Mouse (Mus musculus) midbrain, embryonic 16.5 days (tissue): ENCODE results near the gene Dpp8. TPM values are rescaled to one million over a fixed set of nuclear protein-coding genes. Genes with fewer than 3 reads are reported as not detected.

Source experiments
- ATAC-seq: fragments of 200-750 bp; cut with Nextera tagmentation; 2 replicates; pipeline ENCODE4 v1.8.0; 2017; ENCODE audit warnings: moderate TSS enrichment
- H3K27ac ChIP-seq: fragments of 300-500 bp; sonication (generic); 2 replicates; pipeline ENCODE4 v1.5.1; 2014; ENCODE audit warnings: mild to moderate bottlenecking, low read length, mixed read lengths
- H3K27me3 ChIP-seq: fragments of 300-500 bp; sonication (generic); 2 replicates; pipeline ENCODE4 v1.6.1; 2014; ENCODE audit warnings: low read depth, low read length, mixed read lengths; ENCODE audit not compliant: control insufficient read depth, insufficient read depth
- H3K36me3 ChIP-seq: fragments of 300-500 bp; sonication (generic); 2 replicates; pipeline ENCODE4 v1.6.1; 2014; ENCODE audit warnings: mild to moderate bottlenecking, low read length, moderate library complexity, mixed read lengths; ENCODE audit not compliant: control insufficient read depth, insufficient read depth
- H3K4me1 ChIP-seq: fragments of 300-500 bp; sonication (generic); 2 replicates; pipeline ENCODE4 v1.6.1; 2014; ENCODE audit warnings: mild to moderate bottlenecking, low read length, mixed read lengths; ENCODE audit not compliant: control insufficient read depth, insufficient read depth
- H3K4me2 ChIP-seq: fragments of 300-500 bp; sonication (generic); 2 replicates; pipeline ENCODE4 v1.6.1; 2014; ENCODE audit warnings: mild to moderate bottlenecking, low read length, mixed read lengths
- H3K4me3 ChIP-seq: fragments of 300-500 bp; sonication (generic); 2 replicates; pipeline ENCODE4 v1.5.1; 2014; ENCODE audit warnings: low read depth, mild to moderate bottlenecking, low read length, moderate library complexity, mixed read lengths
- H3K9ac ChIP-seq: fragments of 300-500 bp; sonication (generic); 2 replicates; pipeline ENCODE4 v1.6.1; 2014; ENCODE audit warnings: low read depth, low read length, mixed read lengths
- H3K9me3 ChIP-seq: fragments of 300-500 bp; sonication (generic); replicated peaks from 2 replicates; pipeline ENCODE4 v1.6.1; 2014; ENCODE audit warnings: mild to moderate bottlenecking, low read length, mixed read lengths; ENCODE audit not compliant: control insufficient read depth, poor library complexity, severe bottlenecking
- WGBS: fragments of 180-500 bp; shearing (Covaris S2); extraction: QIAGEN DNeasy Blood & Tissue Kit; methylation state at CpG from one replicate; pipeline ENCODE4 v1.1.7; 2014; 5-methylcytosine and 5-hydroxymethylcytosine counted together
- polyA plus RNA-seq: library from polyadenylated mRNA; unstranded; fragments of >200 nt; fragmentation: Nextera tagmentation; extraction: Ambion mirVana; gene quantifications from 2 replicates; pipeline ENCODE4 v1.2.1, GENCODE M21; 2015

Gene Dpp8
- polyA plus RNA-seq, 1 experiment from 2014 or later, result 39.3 TPM

- no peaks in the 10 kb centered on the region for H3K36me3 ChIP-seq
- ATAC-seq, result no peak
Measured at GRCm38 (mm10) chr9:65094237-65094636, 62.0 kb downstream of the Dpp8 start.

GRCm38 (mm10) chr9:65100991-65101685 lies 68.9 kb downstream of the Dpp8 start, which contains the start of gene Igdcc4:
Igdcc4 (plus strand) TSS chr9:65101486.
- peak; percentile 23; the same call in 1 of the 2 replicates for ATAC-seq
- Histone ChIP-seq H3K27ac (peak within 1 kb of the TSS; percentile 90), H3K4me3 (peak within 1 kb of the TSS; percentile 85), H3K4me2 (peak within 1 kb of the TSS; percentile 94), H3K9me3 (no peaks in the 10 kb centered on the region), H3K36me3 (no peaks in the 10 kb centered on the region), H3K27me3 (no peaks in the 10 kb centered on the region), H3K4me1 (peaks cover 15% of the 10 kb centered on the region), H3K9ac (peak within 1 kb of the TSS; percentile 94)
- 1% methylated on average over 30 of the region's 76 CpGs for WGBS

More at GRCm38 (mm10) chr9:65094237-65094636, 62.0 kb downstream of the Dpp8 start:
- no peaks in the 10 kb centered on the region for H3K27me3 ChIP-seq
- H3K9me3 ChIP-seq, result no peaks in the 10 kb centered on the region
- H3K9ac ChIP-seq, result no peak overlapping the region
- H3K4me1 ChIP-seq, result no peaks in the 10 kb centered on the region
- H3K27ac ChIP-seq, result no peak overlapping the region
- no peak overlapping the region for H3K4me2 ChIP-seq
- WGBS, result 29% methylated on average over 6 of the region's 6 CpGs
- H3K4me3 ChIP-seq, result no peak overlapping the region

DNA sequence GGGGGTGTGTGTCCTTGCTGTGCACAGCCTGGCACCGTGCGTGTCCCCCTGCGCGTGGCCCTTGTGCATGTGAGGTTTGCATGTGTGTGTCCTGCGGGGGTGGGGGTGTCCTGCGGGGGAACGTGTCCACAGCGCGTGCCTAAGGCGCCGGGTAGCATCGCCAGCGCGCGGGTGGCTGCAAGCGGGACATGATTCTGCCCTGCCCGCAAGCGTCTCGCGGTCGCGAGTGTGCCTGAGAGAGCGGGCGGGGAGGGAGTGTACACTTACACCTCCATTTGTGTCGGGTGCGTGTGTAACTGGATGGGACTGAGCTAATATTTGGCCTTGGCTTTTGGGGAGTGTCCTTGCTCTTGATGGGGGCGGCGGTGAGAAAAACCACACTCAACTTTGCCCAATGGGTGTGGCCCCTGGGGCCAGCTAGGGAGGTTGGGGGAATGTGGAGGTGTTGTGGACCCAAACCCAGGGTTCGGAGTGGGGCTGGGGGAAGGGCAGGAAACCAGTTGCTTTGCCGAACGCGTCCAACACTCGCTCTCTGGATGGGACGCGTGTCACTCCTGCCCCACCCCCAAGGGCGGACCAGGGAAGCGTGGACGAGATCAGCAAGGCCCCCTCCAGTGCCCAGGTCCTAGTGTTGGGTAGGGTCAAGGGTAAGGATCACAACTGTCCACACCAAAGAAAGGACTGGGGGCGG lies 69.6 kb downstream of the Dpp8 start:
- ATAC-seq, result peak; percentile 58
- H3K4me1 ChIP-seq, result peaks cover 15% of the 10 kb centered on the region
- WGBS, result under 1% methylated on average over 39 of the region's 39 CpGs

DNA sequence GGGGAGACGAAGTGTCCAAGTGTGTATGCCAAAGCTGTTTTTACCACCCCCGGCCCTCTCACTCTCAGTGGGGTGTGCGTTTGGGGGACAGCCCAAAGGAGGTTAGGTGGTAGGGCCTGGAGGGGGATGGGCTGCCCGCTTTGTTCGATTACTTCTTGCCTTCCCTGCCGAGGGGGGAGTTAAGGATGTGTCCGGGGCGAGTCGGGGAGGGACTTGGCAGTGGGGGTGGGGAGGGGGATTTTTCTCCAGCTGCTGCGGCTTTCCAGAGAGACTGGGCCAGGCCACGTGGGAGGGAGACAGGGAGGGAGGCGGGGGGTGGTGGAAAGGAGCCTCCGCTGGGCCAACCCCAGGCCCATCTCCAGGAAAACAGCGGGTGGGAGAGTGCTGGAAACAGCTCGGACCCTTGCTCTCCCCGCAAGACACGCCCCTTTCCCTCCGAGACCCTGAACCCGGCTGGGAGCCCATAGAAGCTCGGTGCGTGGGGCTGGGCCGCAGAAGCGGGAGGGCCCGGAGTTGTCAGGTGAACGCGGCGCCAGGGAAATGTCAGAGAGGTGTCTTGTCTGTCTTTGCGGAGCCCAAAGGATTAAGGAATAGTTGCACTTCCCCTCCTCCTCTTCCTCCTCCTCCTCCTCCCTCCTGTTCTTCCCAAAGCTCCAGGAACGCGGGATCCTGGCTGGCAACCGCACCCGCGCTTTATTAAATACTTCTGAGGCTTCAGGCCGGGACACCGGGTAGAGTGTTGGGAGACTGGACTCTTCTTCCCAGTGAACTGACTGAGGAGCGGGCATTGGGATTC lies 70.4 kb downstream of the Dpp8 start:
- Histone ChIP-seq H3K9me3 (no peaks in the 10 kb centered on the region), H3K4me2 (peak overlapping the region; percentile 94), H3K4me1 (peaks cover 15% of the 10 kb centered on the region), H3K9ac (peak overlapping the region; percentile 94), H3K27me3 (no peaks in the 10 kb centered on the region), H3K4me3 (peak overlapping the region; percentile 85), H3K36me3 (no peaks in the 10 kb centered on the region), H3K27ac (peak overlapping the region; percentile 90)
- under 1% methylated on average over 34 of the region's 36 CpGs for WGBS
- peak; percentile 59 for ATAC-seq

More for the DNA sequence above, 69.6 kb downstream of the Dpp8 start:
- Histone ChIP-seq H3K9ac (peak overlapping the region; percentile 94), H3K4me3 (peak overlapping the region; percentile 85), H3K27me3 (no peaks in the 10 kb centered on the region), H3K9me3 (no peaks in the 10 kb centered on the region), H3K27ac (peak overlapping the region; percentile 90), H3K36me3 (no peaks in the 10 kb centered on the region), H3K4me2 (peak overlapping the region; percentile 94)

GRCm38 (mm10) chr9:65103173-65103752 lies 71.0 kb downstream of the Dpp8 start:
- Histone ChIP-seq H3K36me3 (no peaks in the 10 kb centered on the region), H3K27me3 (no peaks in the 10 kb centered on the region), H3K4me2 (peak overlapping the region; percentile 94), H3K27ac (peak overlapping the region; percentile 90), H3K4me3 (peak overlapping the region; percentile 85), H3K9ac (peak overlapping the region; percentile 94), H3K4me1 (peaks cover 15% of the 10 kb centered on the region), H3K9me3 (no peaks in the 10 kb centered on the region)
- 22% methylated on average over 8 of the region's 8 CpGs for WGBS
- ATAC-seq, result 0 out of 2 replicates have a peak, but pooled peaks have one; percentile 6

DNA sequence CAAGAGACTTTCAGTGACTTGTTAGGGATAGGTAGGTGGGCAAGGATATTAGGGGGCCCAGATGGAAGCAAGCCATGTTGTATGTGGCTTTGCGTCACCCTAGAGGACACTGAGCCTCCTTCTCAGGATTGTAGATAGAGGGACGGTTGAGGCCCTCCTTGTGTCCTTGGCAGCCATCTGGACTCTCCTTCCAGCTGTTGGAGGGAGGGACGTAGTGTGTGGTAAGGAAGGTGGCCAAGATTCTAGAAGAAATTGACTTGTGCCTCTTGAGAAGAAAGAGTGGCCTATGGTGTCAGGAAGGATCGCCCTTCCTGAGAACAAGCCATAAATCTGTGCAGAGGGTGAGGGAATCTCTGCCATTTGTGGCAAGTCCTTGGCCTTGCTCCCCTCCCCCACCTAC lies 74.6 kb downstream of the Dpp8 start:
- Histone ChIP-seq H3K27me3 (no peaks in the 10 kb centered on the region), H3K4me2 (no peak overlapping the region), H3K9ac (no peak overlapping the region), H3K36me3 (no peaks in the 10 kb centered on the region), H3K4me1 (peaks cover 30% of the 10 kb centered on the region), H3K4me3 (no peak overlapping the region), H3K9me3 (no peaks in the 10 kb centered on the region), H3K27ac (no peak overlapping the region)
- 97% methylated on average over 4 of the region's 4 CpGs for WGBS
- no peak for ATAC-seq

DNA sequence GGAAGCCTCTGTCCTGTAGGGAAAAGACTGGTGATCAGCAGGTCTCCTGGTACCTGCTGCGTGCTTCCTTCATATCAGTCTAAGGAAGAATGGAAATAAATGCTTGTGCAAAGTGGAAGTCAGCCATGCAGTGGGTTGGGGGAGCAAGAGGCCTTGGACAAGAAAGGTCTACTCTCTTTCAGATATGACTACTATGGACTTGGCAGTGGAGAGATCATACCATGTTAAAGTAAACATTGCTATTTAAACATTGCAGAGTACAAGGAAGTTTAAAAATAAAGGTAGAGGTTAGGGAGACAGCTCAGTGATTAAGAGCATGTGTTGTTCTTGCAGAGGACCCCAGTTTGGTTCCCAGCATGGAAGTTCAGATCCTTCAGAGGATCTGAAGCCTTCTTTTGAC lies 75.7 kb downstream of the Dpp8 start:
- Histone ChIP-seq H3K4me1 (peaks cover 28% of the 10 kb centered on the region), H3K9me3 (no peaks in the 10 kb centered on the region), H3K4me2 (no peak overlapping the region), H3K27ac (no peak overlapping the region), H3K9ac (no peak overlapping the region), H3K27me3 (no peaks in the 10 kb centered on the region), H3K36me3 (no peaks in the 10 kb centered on the region), H3K4me3 (no peak overlapping the region)
- no peak for ATAC-seq
- WGBS, result 81% methylated on average over 1 of the region's 1 CpGs

DNA sequence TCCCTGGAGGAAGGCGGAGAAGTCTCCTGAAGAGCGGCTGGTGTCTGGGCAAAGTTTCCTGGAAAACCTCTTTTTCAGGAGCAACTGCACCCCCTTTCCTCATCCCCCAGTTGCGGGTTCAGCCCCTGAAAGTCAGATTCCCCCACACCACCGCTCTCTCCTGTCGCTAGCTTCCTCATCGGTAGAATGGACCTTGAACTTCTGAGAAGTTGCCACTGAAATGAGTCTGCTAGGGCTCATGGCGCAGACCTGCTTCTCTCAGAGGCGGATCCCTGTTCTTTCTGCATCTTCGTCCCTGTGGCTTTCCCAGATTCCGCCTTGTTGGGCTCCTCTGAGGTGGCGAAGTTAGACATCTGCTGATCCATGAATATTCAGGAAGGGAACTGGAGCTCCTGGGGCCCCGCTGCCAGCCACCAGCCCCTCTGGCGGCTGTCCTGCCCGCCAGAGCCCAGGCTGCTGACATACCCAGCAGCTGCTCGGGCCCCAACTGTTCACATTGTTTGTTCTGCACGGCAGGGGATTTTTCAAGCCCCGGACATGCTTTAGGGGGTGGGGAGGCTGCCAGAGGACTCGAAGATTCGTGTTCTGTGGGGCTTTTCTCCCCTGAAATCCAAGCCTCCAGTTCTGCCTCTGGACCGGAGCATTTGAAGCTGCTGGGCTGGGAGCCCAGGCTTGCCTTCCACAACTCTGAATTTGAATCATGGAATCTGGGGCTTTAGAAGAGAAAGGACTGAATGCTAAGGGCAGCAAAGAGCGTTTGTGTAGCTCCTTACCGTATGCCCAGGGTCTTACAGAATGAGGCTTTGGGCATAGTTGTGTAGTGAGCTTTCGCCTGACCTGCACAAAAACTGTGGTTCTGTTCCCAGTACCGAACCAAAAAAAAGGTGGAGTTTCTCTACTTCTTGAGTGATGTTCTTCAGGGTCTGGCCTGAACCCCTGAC lies 77.2 kb downstream of the Dpp8 start:
- H3K4me2 ChIP-seq, result peak overlapping the region; percentile 30
- peaks cover 18% of the 10 kb centered on the region for H3K4me1 ChIP-seq
- H3K27ac ChIP-seq, result peak overlapping the region; percentile 69
- 0 out of 2 replicates have a peak overlapping the region, but pooled peaks have one; percentile 11 for H3K9ac ChIP-seq
- ATAC-seq, result peak; percentile 86
- no peaks in the 10 kb centered on the region for H3K9me3 ChIP-seq
- 7% methylated on average over 24 of the region's 24 CpGs for WGBS
- no peak overlapping the region for H3K4me3 ChIP-seq
- no peaks in the 10 kb centered on the region for H3K36me3 ChIP-seq
- no peaks in the 10 kb centered on the region for H3K27me3 ChIP-seq
